Mouse (Mus musculus): ENCODE results near the gene Tsen2.

Tsen2 gene

GRCm38 (mm10) chr6:115541676-115542275, 2.7 kb upstream of the Tsen2 start:
- DNase-seq (ENCODE audit: low spot score), result no peak

- no peak for DNase-seq (ENCODE audit: low spot score)
Observed at GRCm38 (mm10) chr6:115542341-115542740, 2.1 kb upstream of the Tsen2 start.

GRCm38 (mm10) chr6:115546276-115546675, 1.8 kb downstream of the Tsen2 start:
- DNase-seq (ENCODE audit: low spot score), result peak; percentile 79

GRCm38 (mm10) chr6:115555485-115555884, 11.0 kb downstream of the Tsen2 start:
- no peak for DNase-seq (ENCODE audit: low spot score)

GRCm38 (mm10) chr6:115558176-115558575, 13.7 kb downstream of the Tsen2 start:
- DNase-seq (ENCODE audit: low spot score), result no peak

GRCm38 (mm10) chr6:115559651-115560632, 15.5 kb downstream of the Tsen2 start:
- DNase-seq (ENCODE audit: low spot score), result peak; percentile 58

- no peak for DNase-seq (ENCODE audit: low spot score)
Observed at GRCm38 (mm10) chr6:115565479-115566045, 21.1 kb downstream of the Tsen2 start.

GRCm38 (mm10) chr6:115574171-115574570, 29.7 kb downstream of the Tsen2 start:
- no peak for DNase-seq (ENCODE audit: low spot score)

- no peak for DNase-seq (ENCODE audit: low spot score)
Observed at GRCm38 (mm10) chr6:115577407-115577806, 32.9 kb downstream of the Tsen2 start.

GRCm38 (mm10) chr6:115577941-115578340, 33.5 kb downstream of the Tsen2 start:
- no peak for DNase-seq (ENCODE audit: low spot score)

GRCm38 (mm10) chr6:115580810-115581209, 36.3 kb downstream of the Tsen2 start:
- DNase-seq (ENCODE audit: low spot score), result no peak

GRCm38 (mm10) chr6:115582328-115583115, 38.1 kb downstream of the Tsen2 start:
- no peak for DNase-seq (ENCODE audit: low spot score)

GRCm38 (mm10) chr6:115583430-115584125, 39.1 kb downstream of the Tsen2 start:
- DNase-seq (ENCODE audit: low spot score), result no peak

GRCm38 (mm10) chr6:115584176-115584575, 39.7 kb downstream of the Tsen2 start:
- DNase-seq (ENCODE audit: low spot score), result no peak

GRCm38 (mm10) chr6:115586321-115586720, 41.9 kb downstream of the Tsen2 start:
- DNase-seq (ENCODE audit: low spot score), result no peak

- no peak for DNase-seq (ENCODE audit: low spot score)
Observed at GRCm38 (mm10) chr6:115591692-115592359, 47.4 kb downstream of the Tsen2 start.

GRCm38 (mm10) chr6:115592458-115592857, 48.0 kb downstream of the Tsen2 start, which contains the start of gene Mkrn2os:
Mkrn2os (minus strand) TSS chr6:115592576.
- DNase-seq (ENCODE audit: low spot score), result no peak

- no peak for DNase-seq (ENCODE audit: low spot score)
Observed at GRCm38 (mm10) chr6:115593252-115593651, 48.8 kb downstream of the Tsen2 start.

- DNase-seq (ENCODE audit: low spot score), result no peak
Observed at GRCm38 (mm10) chr6:115594463-115594862, 50.0 kb downstream of the Tsen2 start.

GRCm38 (mm10) chr6:115595667-115596066, 51.2 kb downstream of the Tsen2 start:
- no peak for DNase-seq (ENCODE audit: low spot score)

GRCm38 (mm10) chr6:115601322-115601714, 56.9 kb downstream of the Tsen2 start:
- DNase-seq (ENCODE audit: low spot score), result peak; percentile 52
